Mouse (Mus musculus): ENCODE results near the gene Diras1. TPM values are rescaled to one million over a fixed set of nuclear protein-coding genes. Genes with fewer than 3 reads are reported as not detected.
"Not testable (repeated sequence)": the region's sequence is repeated elsewhere in the genome, so short reads cannot be mapped to it uniquely, and the experiment has no call there.

The Diras1 gene
- total and polyA plus RNA-seq, 2 experiments from 2014 or later: 95.2 to 119 TPM

DNA sequence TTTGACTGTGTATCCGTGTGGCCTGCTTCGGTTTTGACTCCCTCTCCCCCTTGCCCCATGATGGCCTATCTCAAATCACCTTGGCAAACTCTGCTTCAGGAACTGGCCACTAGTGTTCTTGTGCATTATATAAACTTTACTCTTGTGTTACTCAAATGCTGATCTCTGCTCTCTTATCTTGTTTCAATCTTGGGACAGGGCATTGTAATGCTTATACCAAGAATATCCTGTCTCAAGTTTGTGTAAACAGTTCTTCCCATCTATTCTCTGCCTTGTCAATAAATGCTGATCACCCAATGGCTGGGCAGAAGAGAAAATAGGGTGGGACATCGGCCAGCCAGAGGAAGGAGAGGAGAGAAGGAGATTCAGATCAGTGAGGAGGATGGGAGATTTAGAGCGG lies 37.2 kb upstream of the Diras1 start:
- TF ChIP-seq CTCF (IDR thresholded peaks at IDR 0.05): no peak

GRCm38 (mm10) chr10:81059603-81060543 lies 34.4 kb upstream of the Diras1 start, which contains the start of gene Sgta:
Gene Sgta (minus strand): TSS chr10:81060181.
- Histone ChIP-seq H3K9me3 (ENCODE audit: low read length) (no peaks in the 10 kb centered on the region), H3K27ac (ENCODE audit: low read depth, low read length) (peak within 1 kb of the TSS; percentile 62), H3K4me3 (ENCODE audit: low read depth, low read length) (peak within 1 kb of the TSS; percentile 74), H3K36me3 (ENCODE audit: insufficient read depth, low read length) (no peaks in the 10 kb centered on the region; the same call in 1 of the 2 replicates), H3K27me3 (ENCODE audit: insufficient read depth, low read length) (no peaks in the 10 kb centered on the region), H3K4me1 (ENCODE audit: insufficient read depth, low read length) (peaks cover 8% of the 10 kb centered on the region; the same call in 1 of the 2 replicates), H3K4me2 (ENCODE audit: low read depth, low read length, poor library complexity, severe bottlenecking) (peak within 1 kb of the TSS; percentile 88), H3K9ac (replicated peaks; ENCODE audit: low read length, poor library complexity, severe bottlenecking) (peak within 1 kb of the TSS; percentile 81)
- peak; percentile 94 for ATAC-seq (ENCODE audit: low FRiP score)
- under 1% methylated on average over 48 of the region's 48 CpGs for WGBS
- peak; percentile 100 for DNase-seq (ENCODE audit: low spot score)
- TF ChIP-seq CTCF (IDR thresholded peaks at IDR 0.05): no peak; the same call in 1 of the 2 replicates

More for the DNA sequence above, 37.2 kb upstream of the Diras1 start:
- Histone ChIP-seq H3K27me3 (ENCODE audit: insufficient read depth, low read length) (no peaks in the 10 kb centered on the region), H3K4me1 (ENCODE audit: insufficient read depth, low read length) (peaks cover 8% of the 10 kb centered on the region; the same call in 1 of the 2 replicates), H3K36me3 (ENCODE audit: insufficient read depth, low read length) (no peaks in the 10 kb centered on the region; the same call in 1 of the 2 replicates), H3K9me3 (ENCODE audit: low read length) (no peaks in the 10 kb centered on the region), H3K27ac (ENCODE audit: low read depth, low read length) (no peak overlapping the region), H3K9ac (replicated peaks; ENCODE audit: low read length, poor library complexity, severe bottlenecking) (no peak overlapping the region), H3K4me2 (ENCODE audit: low read depth, low read length, poor library complexity, severe bottlenecking) (no peak overlapping the region), H3K4me3 (ENCODE audit: low read depth, low read length) (no peak overlapping the region)
- DNase-seq (ENCODE audit: low spot score) (no peak), ATAC-seq (ENCODE audit: low FRiP score) (no peak)
- WGBS: 69% methylated on average over 4 of the region's 4 CpGs

DNA sequence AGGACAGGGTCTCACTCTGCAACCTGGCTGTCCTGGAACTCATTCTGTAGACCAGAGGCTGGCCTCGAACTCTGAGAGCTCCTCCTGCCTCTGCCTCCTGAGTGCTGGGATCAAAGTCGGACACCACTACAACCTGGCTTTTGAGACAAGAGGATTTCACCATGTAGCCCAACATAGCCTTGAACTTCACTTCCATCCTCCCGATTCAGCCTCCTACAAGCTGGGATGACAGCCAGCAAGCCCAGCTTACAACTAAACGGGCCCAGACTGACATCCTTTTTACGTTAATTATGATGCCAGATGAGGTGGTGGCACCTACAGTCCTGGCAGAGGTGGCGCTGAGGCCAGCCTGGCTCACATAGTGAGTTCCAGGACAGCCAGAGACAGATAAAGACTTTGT lies 33.4 kb upstream of the Diras1 start:
- Histone ChIP-seq H3K36me3 (ENCODE audit: insufficient read depth, low read length) (no peaks in the 10 kb centered on the region; the same call in 1 of the 2 replicates), H3K4me3 (ENCODE audit: low read depth, low read length) (peak overlapping the region; percentile 74), H3K4me1 (ENCODE audit: insufficient read depth, low read length) (peaks cover 8% of the 10 kb centered on the region; the same call in 1 of the 2 replicates), H3K4me2 (ENCODE audit: low read depth, low read length, poor library complexity, severe bottlenecking) (peak overlapping the region; percentile 88), H3K9me3 (ENCODE audit: low read length) (no peaks in the 10 kb centered on the region), H3K27ac (ENCODE audit: low read depth, low read length) (no peak overlapping the region), H3K27me3 (ENCODE audit: insufficient read depth, low read length) (no peaks in the 10 kb centered on the region), H3K9ac (replicated peaks; ENCODE audit: low read length, poor library complexity, severe bottlenecking) (peak overlapping the region; percentile 81; the same call in 1 of the 2 replicates)
- DNase-seq (ENCODE audit: low spot score): no peak
- WGBS: 85% methylated on average over 6 of the region's 6 CpGs
- no peak for TF ChIP-seq CTCF (IDR thresholded peaks at IDR 0.05)
- ATAC-seq (ENCODE audit: low FRiP score): no peak

GRCm38 (mm10) chr10:81057406-81058130 lies 32.1 kb upstream of the Diras1 start:
- H3K4me3 ChIP-seq (ENCODE audit: low read depth, low read length): no peak overlapping the region
- no peak overlapping the region for H3K9ac ChIP-seq (replicated peaks; ENCODE audit: low read length, poor library complexity, severe bottlenecking)
- no peaks in the 10 kb centered on the region for H3K27me3 ChIP-seq (ENCODE audit: insufficient read depth, low read length)
- H3K9me3 ChIP-seq (ENCODE audit: low read length): no peaks in the 10 kb centered on the region
- no peak for TF ChIP-seq CTCF (IDR thresholded peaks at IDR 0.05)
- no peak for ATAC-seq (ENCODE audit: low FRiP score)
- H3K4me2 ChIP-seq (ENCODE audit: low read depth, low read length, poor library complexity, severe bottlenecking): no peak overlapping the region
- no peaks in the 10 kb centered on the region; the same call in 1 of the 2 replicates for H3K36me3 ChIP-seq (ENCODE audit: insufficient read depth, low read length)
- DNase-seq (ENCODE audit: low spot score): no peak
- peaks cover 8% of the 10 kb centered on the region; the same call in 1 of the 2 replicates for H3K4me1 ChIP-seq (ENCODE audit: insufficient read depth, low read length)
- WGBS: 95% methylated on average over 23 of the region's 23 CpGs
- H3K27ac ChIP-seq (ENCODE audit: low read depth, low read length): no peak overlapping the region

- not testable (repeated sequence) for H3K4me1 ChIP-seq (ENCODE audit: insufficient read depth, low read length); H3K9ac ChIP-seq (replicated peaks; ENCODE audit: low read length, poor library complexity, severe bottlenecking); H3K9me3 ChIP-seq (ENCODE audit: low read length); ATAC-seq (ENCODE audit: low FRiP score); H3K27me3 ChIP-seq (ENCODE audit: insufficient read depth, low read length); H3K4me2 ChIP-seq (ENCODE audit: low read depth, low read length, poor library complexity, severe bottlenecking); DNase-seq (ENCODE audit: low spot score); H3K4me3 ChIP-seq (ENCODE audit: low read depth, low read length); H3K27ac ChIP-seq (ENCODE audit: low read depth, low read length)
- H3K36me3 ChIP-seq (ENCODE audit: insufficient read depth, low read length): peaks cover 15% of the 10 kb centered on the region
- 91% methylated on average over 10 of the region's 11 CpGs for WGBS
These were observed 30.4 kb upstream of the Diras1 start for GRCm38 (mm10) chr10:81055802-81056340.
